Mouse (Mus musculus): ENCODE measurements around the gene Mad2l2.

DNA sequence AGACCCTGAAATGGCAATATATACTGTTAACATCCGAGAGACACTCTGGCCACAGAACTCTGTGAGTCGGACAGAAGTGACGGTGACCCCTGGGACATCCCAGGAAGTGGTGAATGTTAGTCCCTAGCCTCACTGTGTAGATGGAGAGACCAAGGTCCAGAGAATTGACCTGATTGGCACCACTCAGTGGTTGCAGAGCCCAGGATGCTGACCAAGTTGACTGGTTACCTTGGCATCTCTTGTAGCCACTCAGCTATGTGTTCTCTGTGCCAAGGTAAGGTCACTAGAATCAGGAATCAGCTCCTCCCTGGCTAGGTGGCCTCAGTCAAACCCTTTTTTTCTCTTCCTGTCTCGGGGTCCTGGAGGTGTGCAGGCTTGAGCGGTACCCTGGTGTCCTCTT, 13.5 kb downstream of the Mad2l2 start:
- TF ChIP-seq CTCF (conservative IDR thresholded peaks at IDR 0.05; ENCODE audit: low read length), result no peak
- TF ChIP-seq POU5F1 (IDR thresholded peaks at IDR 0.05; ENCODE audit: borderline replicate concordance, low read length), result no peak
- no peak for TF ChIP-seq NANOG (IDR thresholded peaks at IDR 0.05; ENCODE audit: borderline replicate concordance, low read length)
